Mouse (Mus musculus) Muller cell, postnatal 12 days (primary cell): Measurements from ENCODE around the gene Gm21093.
"Not testable (repeated sequence)": the region's sequence is repeated elsewhere in the genome, so short reads cannot be mapped to it uniquely, and the experiment has no call there.

Experiments used
- DNase-seq: peaks from one replicate; pipeline ENCODE4 v3.0.0-alpha.2; 2015; ENCODE audit errors: inconsistent ontology term

The Gm21093 gene

DNA sequence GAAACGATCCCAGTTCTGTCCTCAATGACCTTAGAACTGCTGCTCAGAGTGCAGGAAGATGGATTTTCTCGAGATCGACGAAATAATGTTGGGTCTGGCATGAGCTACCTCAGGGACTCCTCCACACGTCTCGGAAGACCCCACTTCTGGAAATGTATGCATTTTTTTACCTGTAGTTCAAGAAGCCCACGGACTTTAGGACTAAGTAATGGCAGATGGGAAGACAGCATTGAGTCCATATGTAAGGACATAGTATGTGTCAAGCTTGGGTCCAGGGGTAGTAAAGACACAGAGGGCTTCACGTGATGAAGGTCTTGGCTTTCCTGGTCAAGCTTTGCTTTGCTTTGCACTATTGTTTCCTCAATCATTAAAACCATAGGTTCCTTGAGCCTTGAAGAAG, at the start of gene Gm21093:
Gene Gm21093 (minus strand): TSS at position 101 of the 400 bp plus-strand sequence.
- not testable (repeated sequence) for DNase-seq
